Mouse (Mus musculus): Measurements from ENCODE around the gene Prkcb.

The Prkcb gene

GRCm38 (mm10) chr7:122584421-122585151 is 296.0 kb downstream of the Prkcb start:
- DNase-seq (ENCODE audit: low read depth, low spot score), result no peak

- no peak for DNase-seq (ENCODE audit: low read depth, low spot score)
Observed at GRCm38 (mm10) chr7:122595897-122596296, 307.3 kb downstream of the Prkcb start.

- DNase-seq (ENCODE audit: low read depth, low spot score), result no peak
Observed at GRCm38 (mm10) chr7:122596596-122597170, 308.1 kb downstream of the Prkcb start.

- DNase-seq (ENCODE audit: low read depth, low spot score), result no peak
Observed at GRCm38 (mm10) chr7:122597313-122597712, 308.8 kb downstream of the Prkcb start.

- DNase-seq (ENCODE audit: low read depth, low spot score), result peak; percentile 5
Observed at GRCm38 (mm10) chr7:122600856-122601255, 312.3 kb downstream of the Prkcb start.

GRCm38 (mm10) chr7:122605066-122605465 is 316.5 kb downstream of the Prkcb start:
- DNase-seq (ENCODE audit: low read depth, low spot score), result peak; percentile 18

- DNase-seq (ENCODE audit: low read depth, low spot score), result no peak
Observed at GRCm38 (mm10) chr7:122609420-122609819, 320.9 kb downstream of the Prkcb start.

GRCm38 (mm10) chr7:122610161-122610560 is 321.6 kb downstream of the Prkcb start:
- no peak for DNase-seq (ENCODE audit: low read depth, low spot score)

- peak; percentile 34 for DNase-seq (ENCODE audit: low read depth, low spot score)
Observed at GRCm38 (mm10) chr7:122613876-122614275, 325.3 kb downstream of the Prkcb start.

- no peak for DNase-seq (ENCODE audit: low read depth, low spot score)
Observed at GRCm38 (mm10) chr7:122622125-122622774, 333.7 kb downstream of the Prkcb start.

GRCm38 (mm10) chr7:122623753-122624152 is 335.2 kb downstream of the Prkcb start:
- DNase-seq (ENCODE audit: low read depth, low spot score), result no peak

- DNase-seq (ENCODE audit: low read depth, low spot score), result no peak
Observed at GRCm38 (mm10) chr7:122628050-122628449, 339.5 kb downstream of the Prkcb start.

GRCm38 (mm10) chr7:122630386-122630785 is 341.8 kb downstream of the Prkcb start:
- DNase-seq (ENCODE audit: low read depth, low spot score), result no peak

- peak; percentile 64 for DNase-seq (ENCODE audit: low read depth, low spot score)
Observed at GRCm38 (mm10) chr7:122631151-122631550, 342.6 kb downstream of the Prkcb start.

- DNase-seq (ENCODE audit: low read depth, low spot score), result no peak
Observed at GRCm38 (mm10) chr7:122632946-122633345, 344.4 kb downstream of the Prkcb start.

- DNase-seq (ENCODE audit: low read depth, low spot score), result no peak
Observed at GRCm38 (mm10) chr7:122633463-122633862, 344.9 kb downstream of the Prkcb start.

- DNase-seq (ENCODE audit: low read depth, low spot score), result no peak
Observed at GRCm38 (mm10) chr7:122643676-122644075, 355.1 kb downstream of the Prkcb start.

GRCm38 (mm10) chr7:122649306-122649705 is 360.8 kb downstream of the Prkcb start:
- DNase-seq (ENCODE audit: low read depth, low spot score), result no peak

- DNase-seq (ENCODE audit: low read depth, low spot score), result no peak
Observed at GRCm38 (mm10) chr7:122652523-122652922, 364.0 kb downstream of the Prkcb start.

GRCm38 (mm10) chr7:122656671-122657070 is 368.1 kb downstream of the Prkcb start:
- DNase-seq (ENCODE audit: low read depth, low spot score), result no peak

GRCm38 (mm10) chr7:122657423-122658126 is 369.0 kb downstream of the Prkcb start:
- no peak for DNase-seq (ENCODE audit: low read depth, low spot score)

Data from ES-CJ7 (cell line).